Mouse (Mus musculus) cerebellum, adult 2 months (tissue): ENCODE data around the gene Tmem252. TPM values are rescaled to one million over a fixed set of nuclear protein-coding genes. Genes with fewer than 3 reads are reported as not detected.

Source experiments
- DNase-seq, 2 experiments: peaks; one replicate each; pipeline ENCODE4 v3.0.0; 2021
- H3K27ac ChIP-seq: fragments of 200-500 bp; 2 replicates; pipeline ENCODE4 v1.5.1; 2012; ENCODE audit warnings: low read length, control low read depth, inconsistent platforms; ENCODE audit not compliant: insufficient read depth
- H3K27me3 ChIP-seq: fragments of 200-500 bp; 2 replicates; pipeline ENCODE4 v1.6.1; 2012; ENCODE audit warnings: inconsistent platforms, mild to moderate bottlenecking, low read length, moderate library complexity; ENCODE audit not compliant: control insufficient read depth, insufficient read depth
- H3K4me1 ChIP-seq: fragments of 200-500 bp; 2 replicates; pipeline ENCODE4 v1.6.1; 2011; ENCODE audit warnings: low read length; ENCODE audit not compliant: control insufficient read depth, insufficient read depth
- H3K4me3 ChIP-seq: fragments of 200-500 bp; replicated peaks from 2 replicates; pipeline ENCODE3; 2011; ENCODE audit warnings: mild to moderate bottlenecking, low read depth, low read length, control low read depth; ENCODE audit not compliant: insufficient read depth
- CTCF ChIP-seq: fragments of 200-500 bp; IDR thresholded peaks from 2 replicates; pipeline ENCODE4 v1.5.1; 2011; ENCODE audit warnings: low read depth, mild to moderate bottlenecking, control low read depth, low read length, moderate library complexity, borderline replicate concordance; ENCODE audit not compliant: insufficient read depth
- POLR2A ChIP-seq: fragments of 200-500 bp; IDR thresholded peaks from 2 replicates; pipeline ENCODE4 v1.6.1; 2011; ENCODE audit warnings: low read length, control low read depth, borderline replicate concordance; ENCODE audit not compliant: insufficient read depth
- WGBS: fragments of 180-500 bp; shearing (Covaris S2); methylation state at CpG from one replicate; pipeline ENCODE4 v1.1.7; 2018; 5-methylcytosine and 5-hydroxymethylcytosine counted together
- polyA plus RNA-seq: library from polyadenylated mRNA; depleted of rRNA; stranded (reverse); fragments of >200 nt; gene quantifications from 2 replicates; pipeline ENCODE4 v1.2.3, GENCODE M21; 2012; rRNA removed

The Tmem252 gene
- 0.26 and 0.40 TPM in 2 replicates for polyA plus RNA-seq

DNA sequence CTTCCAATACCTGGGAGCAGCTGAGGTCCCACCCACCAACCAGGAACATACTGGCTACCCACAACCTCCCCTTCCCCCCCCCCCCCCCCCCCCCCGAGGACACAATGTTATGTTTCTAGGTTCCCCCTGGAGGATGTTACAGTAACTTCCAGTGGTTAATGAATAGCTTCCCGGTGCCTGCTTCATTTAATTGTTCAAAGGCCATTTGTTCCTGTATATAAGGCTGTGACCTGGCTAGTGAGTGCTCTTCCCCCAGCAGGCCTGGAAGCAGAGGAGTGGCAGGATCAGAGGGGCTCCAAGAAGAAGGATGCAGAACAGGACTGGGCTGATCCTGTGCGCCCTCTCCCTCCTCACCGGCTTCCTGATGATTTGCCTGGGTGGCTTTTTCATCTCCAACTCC lies at the start of gene Tmem252:
TSS of gene Tmem252 (plus strand) at position 247 of the 400 bp plus-strand sequence.
- TF ChIP-seq CTCF (no peak), POLR2A (no peak)
- no peaks in the 10 kb centered on the region for H3K27me3 ChIP-seq
- WGBS, result 65% methylated on average over 4 of the region's 4 CpGs

DNA sequence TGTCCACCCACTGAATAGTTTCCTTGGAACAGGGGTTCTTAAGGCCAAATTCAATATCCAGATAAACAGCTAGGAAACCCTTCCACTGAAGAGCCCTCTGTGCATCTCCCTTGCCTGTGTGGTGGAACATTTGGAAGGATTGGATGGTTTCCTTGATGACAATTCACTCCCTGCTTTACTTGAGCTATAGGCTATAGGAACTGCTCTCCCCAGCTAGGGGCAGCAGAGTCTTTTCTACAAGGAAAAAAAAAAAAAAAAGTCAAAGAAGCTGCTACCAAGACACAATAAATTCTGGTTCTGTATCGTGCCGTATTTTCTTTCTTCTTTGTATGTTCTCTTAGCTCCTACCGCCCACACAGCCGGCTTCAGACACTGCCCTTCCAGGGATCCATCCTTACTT lies 45.8 kb upstream of the Tmem252 start:
- Histone ChIP-seq H3K4me3 (no peak overlapping the region), H3K27ac (no peak overlapping the region), H3K27me3 (no peaks in the 10 kb centered on the region), H3K4me1 (no peaks in the 10 kb centered on the region)
- 78% methylated on average over 4 of the region's 4 CpGs for WGBS
- no peak for TF ChIP-seq CTCF
- no peak for TF ChIP-seq POLR2A
- no peak for DNase-seq

More for the DNA sequence above, at the start of gene Tmem252:
- no peak for DNase-seq
- no peak within 1 kb of the TSS for H3K27ac ChIP-seq
- no peak within 1 kb of the TSS for H3K4me3 ChIP-seq
- H3K4me1 ChIP-seq, result no peaks in the 10 kb centered on the region

DNA sequence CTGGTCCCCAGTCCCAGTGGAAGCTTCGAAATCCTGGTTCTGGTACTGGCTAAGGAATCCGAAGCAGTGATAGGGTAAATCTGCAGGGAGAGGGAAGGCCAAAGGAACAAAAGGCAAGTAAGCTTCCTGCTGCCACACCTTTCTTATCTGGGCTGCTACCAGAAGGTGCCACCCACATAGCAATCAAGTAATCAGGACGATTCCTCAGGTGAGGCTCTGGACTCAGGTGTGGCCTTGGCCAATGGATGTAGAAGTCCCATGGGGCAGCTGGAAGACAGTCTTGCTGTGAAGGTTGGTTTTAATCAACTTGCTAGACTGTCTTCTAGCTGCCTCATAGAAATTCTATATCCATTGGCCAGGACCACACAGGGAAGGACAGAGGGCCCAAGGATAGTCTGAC lies 40.8 kb upstream of the Tmem252 start:
- Histone ChIP-seq H3K27ac (no peak overlapping the region), H3K27me3 (no peaks in the 10 kb centered on the region), H3K4me1 (no peaks in the 10 kb centered on the region), H3K4me3 (no peak overlapping the region)
- 82% methylated on average over 3 of the region's 3 CpGs for whole genome bisulfite sequencing
- TF ChIP-seq CTCF (no peak), POLR2A (no peak)
- DNase-seq, result no peak

DNA sequence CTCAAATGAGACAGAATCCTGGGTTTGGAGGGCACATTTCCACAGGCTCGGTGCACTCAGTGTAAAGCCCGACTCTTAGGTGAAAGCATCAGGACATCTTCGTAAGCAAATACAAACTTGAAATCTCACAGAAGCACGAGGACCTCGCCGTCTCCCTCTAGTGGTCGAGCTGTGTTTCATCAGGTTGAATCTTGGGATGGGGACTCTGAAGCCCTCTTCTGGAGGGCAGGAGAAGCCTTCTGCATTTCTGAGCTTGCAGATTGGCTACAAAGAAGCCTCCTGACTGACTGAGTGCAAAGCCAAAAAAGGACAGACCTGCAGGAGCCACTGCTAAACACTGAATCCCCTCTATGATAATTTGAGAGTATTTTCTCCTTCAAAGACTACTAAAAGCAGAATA lies 39.2 kb upstream of the Tmem252 start:
- 3% methylated on average over 7 of the region's 7 CpGs for WGBS
- no peaks in the 10 kb centered on the region for H3K27me3 ChIP-seq
- DNase-seq, result peak; percentile 64 to 66
- H3K4me3 ChIP-seq, result no peak overlapping the region
- no peaks in the 10 kb centered on the region for H3K4me1 ChIP-seq
- H3K27ac ChIP-seq, result no peak overlapping the region
- no peak for TF ChIP-seq POLR2A
- TF ChIP-seq CTCF, result peak; percentile 91

DNA sequence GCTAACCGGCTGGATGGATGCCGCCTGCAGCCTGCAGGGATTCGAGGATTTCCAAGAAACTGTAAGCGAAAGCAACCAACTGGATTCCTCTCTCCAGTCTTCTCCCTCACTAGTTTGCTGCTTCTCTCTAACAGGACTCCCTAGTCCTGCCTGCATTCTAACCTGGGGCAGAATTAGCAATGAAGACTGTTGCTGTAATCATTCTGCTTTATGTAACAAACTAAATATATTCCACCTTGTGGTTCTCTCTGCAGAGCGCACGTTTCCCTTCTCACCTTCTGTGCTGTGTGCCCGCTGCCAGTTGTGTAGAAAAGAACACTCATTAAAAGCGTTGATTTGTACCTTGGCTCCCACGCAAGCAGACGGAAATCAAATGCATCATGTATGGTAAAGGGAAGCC lies 37.2 kb upstream of the Tmem252 start:
- WGBS, result 84% methylated on average over 10 of the region's 10 CpGs
- H3K4me3 ChIP-seq, result no peak overlapping the region
- TF ChIP-seq CTCF (no peak), POLR2A (no peak)
- DNase-seq, result no peak
- H3K27me3 ChIP-seq, result no peaks in the 10 kb centered on the region
- no peaks in the 10 kb centered on the region for H3K4me1 ChIP-seq
- no peak overlapping the region for H3K27ac ChIP-seq

DNA sequence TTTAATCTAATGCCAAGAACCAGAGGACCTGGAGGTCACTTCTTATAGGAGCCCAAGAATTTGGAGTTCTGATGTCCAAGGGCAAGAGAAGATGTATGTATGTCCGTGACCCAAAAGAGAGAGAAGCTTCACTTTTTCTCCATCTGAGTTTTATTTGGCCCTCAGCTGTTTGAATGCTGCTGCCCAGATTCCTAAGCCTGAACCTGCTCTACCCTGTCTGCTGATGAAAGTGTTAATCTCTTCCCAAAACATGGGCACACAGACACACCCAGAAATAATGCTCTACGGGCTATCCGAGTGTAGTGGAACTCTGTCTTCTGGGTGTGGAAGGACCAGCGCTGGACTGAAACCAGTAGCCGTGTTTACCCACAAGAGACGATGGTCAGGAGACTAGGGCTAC lies 35.8 kb upstream of the Tmem252 start:
- Histone ChIP-seq H3K27ac (no peak overlapping the region), H3K4me3 (no peak overlapping the region), H3K4me1 (no peaks in the 10 kb centered on the region), H3K27me3 (no peaks in the 10 kb centered on the region)
- TF ChIP-seq CTCF (no peak), POLR2A (no peak)
- WGBS, result 95% methylated on average over 6 of the region's 6 CpGs
- no peak for DNase-seq

DNA sequence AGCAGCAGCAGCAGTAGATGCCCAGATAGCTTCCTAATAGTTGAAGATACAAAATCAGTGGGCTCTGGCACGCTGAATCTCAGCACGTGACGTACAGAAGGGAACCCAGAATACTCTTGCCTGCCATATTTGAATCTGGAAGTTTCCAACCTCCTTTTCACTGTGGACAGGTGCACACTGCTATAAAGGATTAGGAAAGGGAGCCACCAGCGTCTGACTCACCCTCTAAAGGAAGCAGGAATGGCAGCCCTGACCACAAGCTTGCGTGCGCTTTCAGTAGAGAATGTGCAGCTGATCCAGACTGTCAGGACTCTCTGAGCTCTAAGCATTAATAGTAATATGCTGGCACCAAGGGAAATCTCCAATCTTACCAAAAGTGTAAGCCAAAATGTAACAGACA lies 32.8 kb upstream of the Tmem252 start:
- 90% methylated on average over 6 of the region's 6 CpGs for WGBS

DNA sequence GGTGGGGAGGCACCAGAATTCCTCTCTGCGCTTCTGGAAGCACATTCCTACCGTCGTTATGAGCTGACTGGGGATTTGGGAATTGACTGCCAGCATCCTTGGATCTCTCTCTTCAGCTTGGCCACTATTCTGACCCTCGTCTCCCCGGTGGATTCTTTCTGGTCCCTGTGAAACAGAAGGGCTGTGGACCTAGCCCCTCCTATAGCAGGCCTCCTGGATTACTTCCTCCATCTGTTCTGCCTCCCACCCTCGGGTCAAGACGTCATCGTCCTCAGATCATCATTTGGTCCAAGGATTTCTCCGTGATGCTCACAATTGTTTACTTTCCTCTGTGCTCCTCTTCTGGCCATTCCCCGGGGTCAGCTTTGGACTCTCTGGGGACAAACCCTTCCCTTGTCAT lies 28.8 kb upstream of the Tmem252 start:
- no peak for TF ChIP-seq CTCF
- no peak for TF ChIP-seq POLR2A
- H3K4me1 ChIP-seq, result no peaks in the 10 kb centered on the region
- DNase-seq, result no peak
- H3K4me3 ChIP-seq, result no peak overlapping the region
- H3K27ac ChIP-seq, result 0 out of 2 replicates have a peak overlapping the region, but pooled peaks have one; percentile 3
- no peaks in the 10 kb centered on the region for H3K27me3 ChIP-seq
- 40% methylated on average over 10 of the region's 10 CpGs for WGBS

More for the DNA sequence above, 32.8 kb upstream of the Tmem252 start:
- Histone ChIP-seq H3K27ac (no peak overlapping the region), H3K27me3 (no peaks in the 10 kb centered on the region), H3K4me1 (no peaks in the 10 kb centered on the region), H3K4me3 (no peak overlapping the region)
- DNase-seq, result no peak
- no peak for TF ChIP-seq POLR2A
- no peak for TF ChIP-seq CTCF
